9 mouse cellular contexts compared by ENCODE assay signal in the genomic region with DNA sequence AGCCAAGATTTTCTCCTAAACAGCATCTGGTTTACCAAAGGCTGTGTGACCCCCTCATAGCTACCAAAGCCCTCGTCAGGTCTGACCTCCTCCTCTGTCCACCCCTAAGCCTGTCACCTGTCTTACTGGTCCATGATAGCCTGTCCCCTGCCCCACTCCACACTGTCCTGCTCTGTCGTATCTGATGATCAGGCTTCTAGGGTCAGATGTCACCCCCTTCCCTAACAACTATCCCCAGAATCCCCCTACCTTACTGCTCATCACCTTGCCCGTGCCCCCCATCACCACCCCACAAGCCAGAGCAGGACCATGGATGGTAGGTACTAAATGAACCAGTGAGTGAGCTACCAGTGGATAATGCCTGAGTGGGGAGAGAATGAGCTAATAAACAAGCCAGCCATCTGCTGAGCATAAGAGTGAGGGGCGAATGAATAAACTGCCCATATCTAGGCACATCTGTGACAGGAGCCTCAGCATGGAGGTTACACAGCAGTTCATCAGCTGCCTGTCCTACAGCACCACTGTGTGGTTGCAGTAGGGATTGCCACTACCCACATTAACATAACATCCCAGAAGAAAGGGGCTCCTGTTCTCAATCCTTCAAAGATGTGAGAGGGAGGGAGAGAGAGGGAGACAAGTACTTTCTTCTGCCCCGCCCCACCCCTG. TPM values are rescaled to one million over a fixed set of nuclear protein-coding genes. Genes with fewer than 3 reads are reported as not detected.
DNase-seq lines count a peak whose midpoint lies in the region; ATAC-seq lines count a peak whose summit lies in the region.
"Had no signal": no experiment of that assay in that cellular context is flagged by ENCODE, and none has a peak within 500 bp of the region (broad histone marks: within the 10 kb centered on the region; RNA-seq: fewer than 3 reads in every experiment).

No protein-coding gene starts in this region.

- H3K9me3 ChIP-seq in embryonic facial prominence, embryonic 11.5 days (replicated peaks; ENCODE audit: control insufficient read depth, low read length), result no peaks in the 10 kb centered on the region
- H3K9me3 ChIP-seq in hindbrain, embryonic 11.5 days (ENCODE audit: control insufficient read depth, low read length), result no peaks in the 10 kb centered on the region

- no peak overlapping the region for H3K9ac ChIP-seq in embryonic facial prominence, embryonic 11.5 days (replicated peaks; ENCODE audit: low read length)
- H3K9ac ChIP-seq in hindbrain, embryonic 11.5 days (ENCODE audit: low read depth, low read length), result no peak overlapping the region

- H3K27ac ChIP-seq in embryonic facial prominence, embryonic 11.5 days (replicated peaks; ENCODE audit: low read depth, low read length), result no peak overlapping the region
- H3K27ac ChIP-seq in hindbrain, embryonic 11.5 days (ENCODE audit: low read depth, low read length), result no peak overlapping the region
- H3K27ac ChIP-seq: macrophage had no signal

- no peaks in the 10 kb centered on the region for H3K4me1 ChIP-seq in embryonic facial prominence, embryonic 11.5 days (ENCODE audit: control insufficient read depth, insufficient read depth, low read length)
- peaks cover under 1% of the 10 kb centered on the region; the same call in 1 of the 2 replicates for H3K4me1 ChIP-seq in hindbrain, embryonic 11.5 days (replicated peaks; ENCODE audit: control insufficient read depth, insufficient read depth, low read length)

- 37% methylated on average over 5 of the region's 5 CpGs for WGBS in embryonic facial prominence, embryonic 11.5 days
- WGBS in hindbrain, embryonic 11.5 days, result 38% methylated on average over 5 of the region's 5 CpGs

- no peak overlapping the region for H3K4me2 ChIP-seq in embryonic facial prominence, embryonic 11.5 days (ENCODE audit: low read depth, low read length)
- no peak overlapping the region for H3K4me2 ChIP-seq in hindbrain, embryonic 11.5 days (replicated peaks; ENCODE audit: low read depth, low read length)

- ATAC-seq in embryonic facial prominence, embryonic 11.5 days (replicated peaks; ENCODE audit: insufficient number of reproducible peaks, low FRiP score, low TSS enrichment, low read depth), result peak; percentile 60; the same call in 1 of the 2 replicates
- ATAC-seq in hindbrain, embryonic 11.5 days (ENCODE audit: low FRiP score), result peak; percentile 76

- no peak overlapping the region for H3K4me3 ChIP-seq in embryonic facial prominence, embryonic 11.5 days (ENCODE audit: low read depth, low read length)
- no peak overlapping the region for H3K4me3 ChIP-seq in hindbrain, embryonic 11.5 days (ENCODE audit: low read depth, low read length)

- no peaks in the 10 kb centered on the region for H3K27me3 ChIP-seq in embryonic facial prominence, embryonic 11.5 days (ENCODE audit: control insufficient read depth, insufficient read depth, low read length)
- H3K27me3 ChIP-seq in hindbrain, embryonic 11.5 days (ENCODE audit: control insufficient read depth, insufficient read depth, low read length), result no peaks in the 10 kb centered on the region

- H3K36me3 ChIP-seq in embryonic facial prominence, embryonic 11.5 days (replicated peaks; ENCODE audit: control insufficient read depth, insufficient read depth, low read depth, low read length), result no peaks in the 10 kb centered on the region
- H3K36me3 ChIP-seq in hindbrain, embryonic 11.5 days (ENCODE audit: control insufficient read depth, insufficient read depth, low read length), result no peaks in the 10 kb centered on the region

- DNase-seq in adrenal gland, adult 18-20 months (ENCODE audit: low spot score in 2 of 2), result peak; percentile 54 to 56
- DNase-seq in adrenal gland, postnatal 4 days (ENCODE audit: low spot score in 2 of 2), result no peak
- peak; percentile 75 for DNase-seq in adrenal gland, postnatal 14 days
- peak; percentile 83 for DNase-seq in embryonic facial prominence, embryonic 11.5 days (ENCODE audit: low spot score)
- DNase-seq in hindbrain, embryonic 11.5 days (ENCODE audit: low spot score), result peak; percentile 85
- peak; percentile 77 for DNase-seq in layer of hippocampus, adult 9-11 months
- peak; percentile 61 for DNase-seq in lung, postnatal 25 days (ENCODE audit: low spot score)
- peak; percentile 82 for DNase-seq in right cerebral cortex, postnatal 14 days

RNA-seq across cellular contexts. Expression of gene Chmp6, which starts 8.5 kb away (rescaled TPM):
- 10 to 100 TPM; 32.3 to 33.3 TPM for total RNA-seq in adrenal gland, adult 18-20 months (2021)
- total RNA-seq in adrenal gland, postnatal 4 days (2021), result 10 to 100 TPM; 51.4 to 54.3 TPM
- 31.0 and 37.3 TPM in 2 replicates for total RNA-seq in adrenal gland, postnatal 14 days (2021)
- 93.8 and 106 TPM in 2 replicates for polyA plus RNA-seq in embryonic facial prominence, embryonic 11.5 days (2014; fragmentation: Nextera tagmentation; extraction: Ambion mirVana)
- 87.2 and 88.3 TPM in 2 replicates for polyA plus RNA-seq in hindbrain, embryonic 11.5 days (2014; fragmentation: Nextera tagmentation; extraction: Ambion mirVana)

RNA-seq across cellular contexts. Expression of gene Baiap2, which starts 37.8 kb away (rescaled TPM):
- total RNA-seq in adrenal gland, adult 18-20 months (2021), result 10 to 100 TPM; 16.5 to 31.7 TPM
- 10 to 100 TPM; 24.1 to 26.5 TPM for total RNA-seq in adrenal gland, postnatal 4 days (2021)
- 20.8 TPM in 2 replicates for total RNA-seq in adrenal gland, postnatal 14 days (2021)
- 11.9 and 13.9 TPM in 2 replicates for polyA plus RNA-seq in embryonic facial prominence, embryonic 11.5 days (2014; fragmentation: Nextera tagmentation; extraction: Ambion mirVana)
- polyA plus RNA-seq in hindbrain, embryonic 11.5 days (2014; fragmentation: Nextera tagmentation; extraction: Ambion mirVana), result 10.1 and 11.5 TPM in 2 replicates

Comparison
In these comparisons a context has a peak if more than half of its experiments do, and no peak if none do; other contexts are left out.
1. DNase-seq: peak in adrenal gland, adult 18-20 months (2 of 2), adrenal gland, postnatal 14 days (single experiment), embryonic facial prominence, embryonic 11.5 days (single experiment), hindbrain, embryonic 11.5 days (single experiment), layer of hippocampus, adult 9-11 months (single experiment), lung, postnatal 25 days (single experiment) and right cerebral cortex, postnatal 14 days (single experiment); none in adrenal gland, postnatal 4 days (0 of 2).